Mouse (Mus musculus) limb, embryonic 15.5 days (tissue): ENCODE data around the gene Syne3. TPM values are rescaled to one million over a fixed set of nuclear protein-coding genes. Genes with fewer than 3 reads are reported as not detected.

Experiments used
- ATAC-seq: fragments of 200-750 bp; cut with Nextera tagmentation; 2 replicates; pipeline ENCODE4 v1.8.0; 2017; ENCODE audit warnings: low read depth, moderate TSS enrichment; ENCODE audit not compliant: insufficient number of reproducible peaks, low FRiP score, low TSS enrichment
- H3K27ac ChIP-seq: fragments of 300-500 bp; sonication (generic); 2 replicates; pipeline ENCODE4 v1.5.1; 2015; ENCODE audit warnings: moderate library complexity, mild to moderate bottlenecking, inconsistent platforms
- H3K27me3 ChIP-seq: fragments of 300-500 bp; sonication (generic); 2 replicates; pipeline ENCODE4 v1.6.1; 2015; ENCODE audit warnings: inconsistent platforms
- H3K36me3 ChIP-seq: fragments of 300-500 bp; sonication (generic); 2 replicates; pipeline ENCODE4 v1.6.1; 2015; ENCODE audit warnings: inconsistent platforms
- H3K4me1 ChIP-seq: fragments of 300-500 bp; sonication (generic); 2 replicates; pipeline ENCODE4 v1.6.1; 2015; ENCODE audit warnings: inconsistent platforms
- H3K4me2 ChIP-seq: fragments of 300-500 bp; sonication (generic); 2 replicates; pipeline ENCODE4 v1.6.1; 2015; ENCODE audit warnings: mild to moderate bottlenecking, inconsistent platforms
- H3K4me3 ChIP-seq: fragments of 300-500 bp; sonication (generic); 2 replicates; pipeline ENCODE4 v1.5.1; 2015; ENCODE audit warnings: mild to moderate bottlenecking, inconsistent platforms
- H3K9ac ChIP-seq: fragments of 300-500 bp; sonication (generic); 2 replicates; pipeline ENCODE4 v1.6.1; 2015; ENCODE audit warnings: inconsistent platforms
- H3K9me3 ChIP-seq: fragments of 300-500 bp; sonication (generic); 2 replicates; pipeline ENCODE4 v1.6.1; 2016; ENCODE audit warnings: inconsistent platforms
- WGBS: fragments of 180-500 bp; shearing (Covaris S2); methylation state at CpG from one replicate; pipeline ENCODE4 v1.1.7; 2015; 5-methylcytosine and 5-hydroxymethylcytosine counted together
- polyA plus RNA-seq: library from polyadenylated mRNA; unstranded; fragments of >200 nt; fragmentation: Nextera tagmentation; extraction: Ambion mirVana; gene quantifications from 2 replicates; pipeline ENCODE4 v1.2.1, GENCODE M21; 2015

Gene Syne3
- polyA plus RNA-seq, 1 experiment from 2014 or later = 3.3 TPM

DNA sequence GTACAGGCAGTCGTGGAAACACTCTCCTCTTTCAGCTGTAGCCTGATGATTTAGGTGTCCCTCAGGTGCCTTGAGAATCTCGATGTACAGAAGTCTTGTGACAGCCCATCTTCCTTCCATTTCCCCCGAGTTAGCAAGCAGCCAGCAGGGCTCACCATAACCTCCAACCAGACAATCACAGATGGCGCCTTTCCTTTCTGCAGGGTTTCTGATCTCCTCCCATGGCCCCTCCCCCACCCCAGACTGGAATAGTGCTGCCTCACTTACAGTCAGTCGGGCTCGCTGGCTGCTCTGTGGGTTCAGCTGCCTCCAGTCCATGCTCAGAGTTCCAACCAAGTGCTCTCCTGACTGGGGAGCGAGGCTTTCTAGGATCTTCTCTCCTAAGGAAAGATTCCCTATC, 12.5 kb upstream of the Syne3 start:
- H3K9ac ChIP-seq = no peak overlapping the region
- H3K27ac ChIP-seq = no peak overlapping the region
- peaks cover 9% of the 10 kb centered on the region; the same call in 1 of the 2 replicates for H3K4me1 ChIP-seq
- no peak overlapping the region for H3K4me2 ChIP-seq
- no peaks in the 10 kb centered on the region; the same call in 1 of the 2 replicates for H3K9me3 ChIP-seq
- H3K4me3 ChIP-seq = no peak overlapping the region
- no peaks in the 10 kb centered on the region for H3K36me3 ChIP-seq
- 55% methylated on average over 7 of the region's 7 CpGs for WGBS
- H3K27me3 ChIP-seq = no peaks in the 10 kb centered on the region
- no peak for ATAC-seq

- ATAC-seq = no peak
- 71% methylated on average over 8 of the region's 8 CpGs for WGBS
- no peaks in the 10 kb centered on the region for H3K36me3 ChIP-seq
- H3K4me2 ChIP-seq = no peak overlapping the region
- no peak overlapping the region for H3K27ac ChIP-seq
- H3K9ac ChIP-seq = no peak overlapping the region
- peaks cover 9% of the 10 kb centered on the region; the same call in 1 of the 2 replicates for H3K4me1 ChIP-seq
- no peak overlapping the region for H3K4me3 ChIP-seq
- H3K9me3 ChIP-seq = no peaks in the 10 kb centered on the region; the same call in 1 of the 2 replicates
- H3K27me3 ChIP-seq = no peaks in the 10 kb centered on the region
Observed at GRCm38 (mm10) chr12:105021441-105022069, 11.9 kb upstream of the Syne3 start.

- H3K4me3 ChIP-seq = no peak overlapping the region
- peaks cover 9% of the 10 kb centered on the region; the same call in 1 of the 2 replicates for H3K4me1 ChIP-seq
- H3K27me3 ChIP-seq = no peaks in the 10 kb centered on the region
- WGBS = 58% methylated on average over 19 of the region's 19 CpGs
- H3K9me3 ChIP-seq = no peaks in the 10 kb centered on the region; the same call in 1 of the 2 replicates
- H3K9ac ChIP-seq = no peak overlapping the region
- no peak for ATAC-seq
- no peaks in the 10 kb centered on the region for H3K36me3 ChIP-seq
- H3K27ac ChIP-seq = no peak overlapping the region
- no peak overlapping the region for H3K4me2 ChIP-seq
Observed at GRCm38 (mm10) chr12:105019359-105020219, 10.0 kb upstream of the Syne3 start.

- peaks cover 20% of the 10 kb centered on the region for H3K4me1 ChIP-seq
- H3K4me3 ChIP-seq = no peak overlapping the region
- no peaks in the 10 kb centered on the region for H3K9me3 ChIP-seq
- no peak for ATAC-seq
- H3K4me2 ChIP-seq = no peak overlapping the region
- 55% methylated on average over 10 of the region's 10 CpGs for WGBS
- no peaks in the 10 kb centered on the region for H3K36me3 ChIP-seq
- H3K27me3 ChIP-seq = no peaks in the 10 kb centered on the region
- no peak overlapping the region for H3K9ac ChIP-seq
- no peak overlapping the region for H3K27ac ChIP-seq
Observed at GRCm38 (mm10) chr12:105016639-105017038, 7.0 kb upstream of the Syne3 start.

DNA sequence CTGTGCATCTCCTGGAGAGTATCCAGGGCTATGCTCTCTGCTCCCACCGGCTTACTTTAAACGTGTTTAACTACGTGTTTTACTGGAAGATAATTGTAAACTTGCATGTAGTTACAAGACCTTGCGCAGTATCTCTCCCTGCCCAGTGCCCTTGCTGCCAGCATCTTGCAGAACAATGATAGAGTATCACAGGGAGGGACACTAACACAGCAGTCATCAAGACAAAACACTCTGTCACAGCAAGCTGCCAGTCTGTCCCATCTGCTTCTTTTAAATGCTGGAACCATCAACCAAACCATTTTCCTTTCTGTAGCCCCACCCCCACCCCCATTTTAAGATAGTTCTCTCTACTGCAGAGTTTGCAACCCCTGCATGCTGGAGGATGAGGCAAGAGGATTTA, 6.6 kb upstream of the Syne3 start:
- Histone ChIP-seq H3K27ac (no peak overlapping the region), H3K9me3 (no peaks in the 10 kb centered on the region), H3K4me2 (no peak overlapping the region), H3K4me1 (peaks cover 20% of the 10 kb centered on the region), H3K27me3 (no peaks in the 10 kb centered on the region), H3K4me3 (no peak overlapping the region), H3K36me3 (no peaks in the 10 kb centered on the region), H3K9ac (no peak overlapping the region)
- no peak for ATAC-seq
- 39% methylated on average over 4 of the region's 4 CpGs for WGBS

DNA sequence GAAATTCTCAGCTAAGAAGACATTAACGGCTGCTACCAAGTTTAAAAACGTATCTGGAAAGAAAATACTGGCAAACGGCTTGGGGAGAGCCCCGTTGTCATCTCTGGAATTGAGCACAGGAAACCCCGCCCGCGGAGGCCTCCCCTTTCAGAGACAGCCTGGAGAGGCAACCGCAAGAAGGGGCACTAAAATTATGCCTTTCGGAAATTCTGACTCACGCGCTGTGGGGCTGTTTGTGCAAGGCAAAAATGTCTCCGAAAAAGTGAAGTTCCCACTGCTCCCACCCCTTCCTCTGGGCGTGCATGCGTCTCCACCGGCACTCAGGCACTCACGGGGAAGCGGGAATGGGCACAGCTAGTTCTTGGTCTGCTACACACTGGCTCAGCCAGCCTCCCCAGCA, 3.5 kb upstream of the Syne3 start:
- 13% methylated on average over 17 of the region's 17 CpGs for WGBS
- 0 out of 2 replicates have a peak overlapping the region, but pooled peaks have one; percentile 8 for H3K9ac ChIP-seq
- peak overlapping the region; percentile 78 for H3K27ac ChIP-seq
- no peaks in the 10 kb centered on the region for H3K9me3 ChIP-seq
- ATAC-seq = no peak
- no peaks in the 10 kb centered on the region for H3K36me3 ChIP-seq
- peak overlapping the region; percentile 11; the same call in 1 of the 2 replicates for H3K4me3 ChIP-seq
- peak overlapping the region; percentile 35 for H3K4me2 ChIP-seq
- peaks cover 39% of the 10 kb centered on the region for H3K4me1 ChIP-seq
- 0 out of 2 replicates have a peak, but pooled peaks cover 4% of the 10 kb centered on the region for H3K27me3 ChIP-seq

DNA sequence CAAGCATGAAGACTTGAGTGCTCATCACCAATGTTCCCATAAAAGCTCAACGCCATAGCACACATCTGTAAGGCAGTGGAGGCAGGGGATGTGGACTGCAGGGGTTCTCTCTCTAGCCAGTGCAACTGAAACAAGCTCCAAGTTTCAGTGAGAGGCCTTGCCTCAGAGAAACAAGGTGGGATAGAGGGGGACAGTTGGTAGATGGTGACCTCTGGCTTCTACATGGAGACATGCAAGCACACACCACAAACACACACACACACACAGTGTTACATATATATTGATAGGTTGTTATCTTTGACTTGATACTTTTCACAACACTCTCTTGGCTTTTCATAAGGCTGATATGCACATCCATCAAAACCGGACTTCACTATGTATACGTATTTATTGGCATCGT, 2.7 kb upstream of the Syne3 start:
- Histone ChIP-seq H3K9ac (no peak overlapping the region), H3K4me1 (peaks cover 46% of the 10 kb centered on the region), H3K27ac (peak overlapping the region; percentile 78), H3K27me3 (0 out of 2 replicates have a peak, but pooled peaks cover 4% of the 10 kb centered on the region), H3K4me3 (no peak overlapping the region), H3K9me3 (no peaks in the 10 kb centered on the region), H3K4me2 (no peak overlapping the region), H3K36me3 (no peaks in the 10 kb centered on the region)
- WGBS = 86% methylated on average over 4 of the region's 4 CpGs
- no peak for ATAC-seq

GRCm38 (mm10) chr12:105011589-105011988, 2.0 kb upstream of the Syne3 start:
- no peak overlapping the region for H3K4me3 ChIP-seq
- H3K9ac ChIP-seq = no peak overlapping the region
- H3K9me3 ChIP-seq = no peaks in the 10 kb centered on the region
- no peak overlapping the region for H3K4me2 ChIP-seq
- H3K27ac ChIP-seq = no peak overlapping the region
- 0 out of 2 replicates have a peak, but pooled peaks cover 4% of the 10 kb centered on the region for H3K27me3 ChIP-seq
- no peaks in the 10 kb centered on the region for H3K36me3 ChIP-seq
- 86% methylated on average over 1 of the region's 1 CpGs for WGBS
- peaks cover 46% of the 10 kb centered on the region for H3K4me1 ChIP-seq
- ATAC-seq = no peak

- Histone ChIP-seq H3K27ac (no peak overlapping the region), H3K36me3 (no peaks in the 10 kb centered on the region), H3K4me2 (peak overlapping the region; percentile 91), H3K4me1 (peaks cover 48% of the 10 kb centered on the region), H3K9me3 (no peaks in the 10 kb centered on the region), H3K4me3 (peak overlapping the region; percentile 66), H3K9ac (no peak overlapping the region), H3K27me3 (0 out of 2 replicates have a peak, but pooled peaks cover 4% of the 10 kb centered on the region)
- 24% methylated on average over 9 of the region's 9 CpGs for WGBS
- no peak for ATAC-seq
Observed at GRCm38 (mm10) chr12:105010213-105010790, 693 bp upstream of the Syne3 start.

DNA sequence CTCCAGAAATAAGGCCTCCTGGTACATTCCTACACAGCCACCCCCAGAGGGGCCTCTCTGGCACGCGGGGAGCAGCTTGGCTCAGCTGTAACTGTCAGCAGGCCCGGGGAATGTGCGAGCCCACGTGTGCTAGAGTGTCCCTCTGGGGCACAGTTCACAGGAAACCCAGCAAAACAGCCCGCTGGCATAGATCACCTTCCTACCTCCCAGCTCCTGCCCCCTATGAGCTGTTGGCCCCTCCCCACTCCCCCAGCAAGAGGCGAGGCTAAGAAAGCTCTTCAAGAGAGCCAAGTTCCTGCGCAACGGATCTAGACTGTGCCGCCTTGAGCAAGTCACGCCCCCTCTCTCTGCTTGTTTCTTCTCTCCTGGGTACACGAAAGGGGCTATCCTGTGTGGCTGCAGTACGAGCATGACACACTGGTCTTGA, 844 bp downstream of the Syne3 start:
- Histone ChIP-seq H3K9ac (no peak overlapping the region), H3K4me1 (peaks cover 56% of the 10 kb centered on the region), H3K27me3 (0 out of 2 replicates have a peak, but pooled peaks cover 4% of the 10 kb centered on the region), H3K4me3 (peak overlapping the region; percentile 66), H3K27ac (peak overlapping the region; percentile 75), H3K4me2 (peak overlapping the region; percentile 91), H3K9me3 (no peaks in the 10 kb centered on the region), H3K36me3 (no peaks in the 10 kb centered on the region)
- under 1% methylated on average over 13 of the region's 13 CpGs for WGBS
- peak; percentile 68 for ATAC-seq

DNA sequence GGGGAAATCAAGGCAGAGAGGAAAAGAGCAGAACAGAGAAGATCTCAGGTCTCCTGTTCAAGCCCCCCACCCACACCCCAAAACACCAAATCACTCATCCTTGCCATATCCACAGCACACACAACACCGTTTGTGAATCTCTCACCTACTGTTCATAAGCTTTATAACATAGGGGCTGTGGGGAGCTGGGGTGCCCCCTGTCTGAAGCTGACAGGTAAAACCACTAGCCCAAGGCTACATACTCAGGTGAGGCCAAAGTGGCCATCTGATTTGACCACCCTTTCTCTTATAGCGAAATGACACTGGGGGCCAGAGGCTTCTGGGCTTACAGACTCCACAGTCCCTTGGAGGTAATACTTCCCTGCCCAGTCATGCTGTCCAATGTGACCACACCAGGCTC, 1.5 kb downstream of the Syne3 start:
- Histone ChIP-seq H3K4me3 (peak overlapping the region; percentile 66), H3K36me3 (no peaks in the 10 kb centered on the region), H3K27me3 (0 out of 2 replicates have a peak, but pooled peaks cover 4% of the 10 kb centered on the region), H3K27ac (peak overlapping the region; percentile 75), H3K9me3 (no peaks in the 10 kb centered on the region), H3K4me2 (peak overlapping the region; percentile 91; the same call in 1 of the 2 replicates), H3K4me1 (peaks cover 56% of the 10 kb centered on the region), H3K9ac (no peak overlapping the region)
- 62% methylated on average over 2 of the region's 2 CpGs for WGBS
- no peak for ATAC-seq

GRCm38 (mm10) chr12:105005715-105005972, 4.0 kb downstream of the Syne3 start:
- no peak overlapping the region for H3K9ac ChIP-seq
- H3K4me2 ChIP-seq = no peak overlapping the region

More at GRCm38 (mm10) chr12:105005715-105005972, 4.0 kb downstream of the Syne3 start:
- no peak overlapping the region for H3K27ac ChIP-seq
- H3K4me1 ChIP-seq = peaks cover 52% of the 10 kb centered on the region
- no peak for ATAC-seq
- no peak overlapping the region for H3K4me3 ChIP-seq
- 49% methylated on average over 2 of the region's 2 CpGs for WGBS
- H3K9me3 ChIP-seq = no peaks in the 10 kb centered on the region
- H3K27me3 ChIP-seq = 0 out of 2 replicates have a peak, but pooled peaks cover 4% of the 10 kb centered on the region
- H3K36me3 ChIP-seq = no peaks in the 10 kb centered on the region
